Mouse (Mus musculus) megakaryocyte-erythroid progenitor cell, adult 5-6 weeks (primary cell): ENCODE measurements around the gene Adam19. TPM values are rescaled to one million over a fixed set of nuclear protein-coding genes. Genes with fewer than 3 reads are reported as not detected.

ENCODE experiments used
- ATAC-seq: replicated peaks from 2 replicates; pipeline ENCODE4 v1.8.0; 2016; ENCODE audit warnings: mild to moderate bottlenecking, inconsistent platforms; ENCODE audit not compliant: severe bottlenecking, poor library complexity, low FRiP score, low TSS enrichment
- total RNA-seq, 2 experiments: library from RNA; stranded (forward) in 1 of 2; stranded (reverse) in 1 of 2; fragments of 200-1000, 215-1000 nt in 1 of 2; fragments of >200 nt in 1 of 2; fragmentation: Nextera tagmentation in 1 of 2; gene quantifications; 2 replicates each; pipeline ENCODE4 v1.2.3; 2014 to 2017

Gene Adam19
- total RNA-seq, 2 experiments from 2014 or later, result 0.92 TPM; not detected in 1

DNA sequence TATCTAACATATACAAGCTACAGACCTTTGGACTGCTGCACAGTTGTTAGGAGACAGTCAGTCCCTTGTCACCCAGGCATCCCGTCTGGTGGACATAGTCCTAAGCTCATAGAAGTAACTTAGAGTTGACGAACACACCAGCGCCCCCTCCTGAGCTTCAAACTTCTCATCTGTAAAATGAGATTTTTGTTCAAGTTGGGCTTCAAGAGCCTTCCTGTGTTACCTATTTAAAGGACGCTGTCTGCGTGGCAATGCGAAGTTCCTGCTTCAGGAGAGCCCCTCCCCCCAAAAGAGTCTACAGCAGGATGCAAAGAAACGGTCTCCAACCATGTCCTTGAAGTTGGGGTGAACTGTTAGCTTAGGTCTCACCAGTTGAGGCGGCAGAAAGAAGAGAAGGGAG lies 15.0 kb downstream of the Adam19 start:
- no peak for ATAC-seq

DNA sequence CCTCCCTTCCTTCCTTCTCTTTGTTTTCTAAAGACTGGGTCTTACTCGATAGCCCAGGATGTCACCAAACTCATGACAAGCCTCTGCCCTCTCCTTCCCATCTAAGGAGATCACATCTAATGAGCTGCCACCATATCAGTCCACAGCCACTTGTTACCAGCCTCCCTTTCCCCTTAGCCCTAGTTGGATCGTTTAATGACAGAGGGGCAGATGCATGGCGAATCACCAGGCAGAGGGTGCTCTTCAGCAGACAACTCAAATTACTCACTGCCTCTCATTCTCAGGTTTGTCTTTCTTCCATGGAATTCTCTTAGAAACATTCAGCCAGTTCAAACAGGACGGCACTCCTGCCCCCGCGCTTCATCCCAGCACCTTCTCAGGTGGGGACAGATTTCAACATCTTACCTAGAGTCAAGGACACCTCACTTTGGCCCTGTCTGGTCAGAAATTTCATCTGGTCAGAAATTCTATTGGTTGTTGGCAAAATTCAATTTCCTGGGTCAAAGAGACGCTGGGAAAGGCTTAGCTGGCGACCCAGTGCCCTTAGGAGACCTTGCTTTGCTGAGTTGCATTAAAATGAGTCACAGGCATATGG lies 16.8 kb downstream of the Adam19 start:
- no peak for ATAC-seq

DNA sequence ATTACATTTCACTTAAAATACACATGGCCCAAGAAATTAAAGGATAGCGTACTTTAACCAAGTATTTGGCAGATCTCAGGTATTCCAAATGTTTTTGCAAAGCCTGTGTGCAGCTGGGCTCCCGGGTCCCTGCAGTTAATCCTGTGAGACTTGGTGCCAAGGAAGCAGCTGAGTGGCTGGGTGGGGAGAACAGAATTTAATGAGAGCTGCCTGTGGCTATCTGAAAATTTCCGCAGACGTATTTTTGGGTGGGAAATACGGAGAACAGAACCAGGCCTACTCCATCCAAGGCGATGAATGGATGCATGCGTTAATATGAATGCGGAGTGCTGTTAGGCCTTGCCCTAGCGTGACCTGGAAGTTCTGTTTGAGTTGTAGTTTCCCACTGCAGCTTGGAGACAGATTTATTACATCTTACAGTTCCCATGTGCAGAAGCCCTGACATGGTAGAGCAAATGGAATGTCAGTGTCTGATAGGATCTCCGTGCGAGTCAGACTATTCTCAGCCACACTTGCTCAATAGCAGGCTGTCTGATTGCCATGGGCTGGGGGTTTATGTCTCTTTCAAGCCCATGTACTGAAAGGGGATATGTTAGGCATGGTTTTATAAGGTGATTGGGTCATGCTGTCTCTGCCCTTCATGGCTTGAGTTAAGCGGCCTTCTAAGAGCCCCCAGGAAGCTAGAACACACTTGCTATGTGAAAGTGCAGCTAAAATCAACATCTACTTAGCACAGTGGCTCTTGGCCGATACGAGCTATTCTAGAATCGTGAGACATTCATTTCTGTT lies 17.5 kb downstream of the Adam19 start:
- no peak for ATAC-seq

DNA sequence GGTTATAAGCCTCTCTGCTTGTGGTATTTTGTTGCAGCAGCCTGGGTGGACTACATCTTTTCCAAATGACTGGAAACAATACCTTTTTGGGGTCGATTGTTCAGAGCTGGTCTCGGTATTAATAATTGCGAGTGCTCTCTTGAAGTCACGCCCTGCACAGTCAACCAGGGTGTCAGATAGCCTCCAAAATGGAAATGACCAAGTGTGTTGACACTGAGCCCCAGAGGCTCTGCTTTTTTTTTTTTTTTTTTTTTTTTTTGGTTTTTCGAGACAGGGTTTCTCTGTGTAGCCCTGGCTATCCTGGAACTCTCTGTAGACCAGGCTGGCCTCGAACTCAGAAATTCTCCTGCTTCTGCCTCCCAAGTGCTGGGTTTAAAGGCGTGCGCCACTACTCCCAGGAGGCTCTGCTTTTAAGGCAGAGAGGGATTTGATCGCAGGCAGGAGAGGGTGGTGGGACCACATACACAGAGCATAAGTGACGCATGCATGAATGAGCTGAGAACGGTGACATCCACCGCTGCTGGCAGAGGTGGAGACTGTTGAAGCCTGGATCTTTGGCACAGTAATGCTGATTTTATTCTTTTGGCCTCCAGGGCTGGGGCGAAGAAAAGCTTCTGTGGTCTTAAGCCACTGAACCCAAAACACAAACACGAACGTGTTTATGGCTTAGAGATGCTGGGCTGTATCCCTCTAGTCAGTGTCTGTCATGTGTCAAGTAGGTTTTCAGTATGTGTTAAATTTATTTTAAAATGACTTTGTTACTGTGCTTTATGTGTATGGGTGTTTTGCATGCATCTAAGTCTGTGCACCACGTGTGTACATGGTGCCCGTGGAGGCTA lies 18.3 kb downstream of the Adam19 start:
- no peak for ATAC-seq

DNA sequence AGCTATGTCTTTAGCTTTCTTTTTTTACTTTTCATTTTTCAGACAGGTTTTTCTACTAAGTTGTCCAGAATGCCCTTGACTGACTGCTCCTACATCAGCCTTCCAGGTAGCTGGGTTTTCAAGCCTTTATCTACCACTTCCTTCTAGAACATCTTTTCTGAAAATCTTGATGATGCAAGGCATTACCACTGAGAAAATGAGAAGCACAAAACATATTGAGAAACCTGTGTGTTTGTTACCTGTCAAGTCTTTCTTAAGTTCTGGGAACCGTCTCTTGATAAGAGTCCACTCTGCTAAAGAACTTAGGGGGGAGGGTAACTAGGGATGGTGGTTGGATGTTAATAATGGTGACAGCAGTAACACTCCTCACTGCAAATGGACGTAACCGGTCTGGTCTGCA lies 19.7 kb downstream of the Adam19 start:
- no peak for ATAC-seq

DNA sequence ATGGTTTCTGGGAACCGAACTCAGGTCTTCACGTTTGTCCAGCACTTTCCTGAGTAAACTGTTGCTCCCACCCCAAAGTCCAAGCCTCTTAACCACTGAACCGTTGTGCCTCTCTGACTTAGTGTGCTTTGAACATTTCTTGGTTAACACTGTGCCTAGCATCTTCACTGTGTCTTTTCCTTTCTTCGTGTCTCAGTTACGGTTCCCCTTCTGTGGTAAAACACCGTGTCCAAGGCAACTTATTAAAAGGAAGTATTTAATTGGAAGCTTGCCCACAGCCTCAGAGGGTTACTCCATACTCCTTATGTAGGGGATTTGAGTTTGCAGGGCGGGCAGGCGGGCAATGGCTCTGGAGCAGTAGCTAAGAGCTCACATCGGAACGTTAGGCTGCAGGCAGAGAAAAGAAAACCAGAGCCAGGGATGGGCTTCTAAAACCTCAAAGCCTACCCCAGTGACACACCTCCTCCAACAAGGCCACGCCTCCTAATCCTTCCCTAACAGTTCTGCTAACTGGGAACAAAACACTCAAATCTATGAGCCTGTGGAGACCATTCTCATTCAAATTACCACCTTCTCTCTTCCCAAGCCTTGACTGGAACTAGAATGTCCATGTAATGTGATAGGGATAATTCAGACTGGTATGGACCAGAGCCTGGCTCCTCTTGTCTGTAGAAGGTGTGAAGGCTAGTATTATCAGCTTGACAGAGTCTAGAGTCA lies 20.8 kb downstream of the Adam19 start:
- ATAC-seq, result no peak

DNA sequence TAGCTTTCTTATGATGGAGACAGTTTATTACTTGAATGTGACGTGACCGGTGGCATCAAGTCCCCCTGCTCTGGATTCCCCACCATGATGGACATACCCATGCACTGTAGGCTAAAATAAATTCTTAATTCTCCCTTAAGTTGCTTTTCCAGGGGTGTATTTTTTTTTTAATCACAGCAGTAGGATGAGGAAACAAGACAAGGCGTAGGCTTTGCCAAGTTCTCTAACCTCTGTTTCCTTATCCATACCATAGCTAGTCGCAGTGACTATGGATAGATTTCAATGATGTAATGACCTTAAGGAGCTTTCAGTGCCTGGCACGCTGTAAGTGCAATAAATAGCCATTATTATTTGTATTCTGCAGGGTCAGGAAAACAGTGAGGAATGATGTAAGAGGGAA lies 21.5 kb downstream of the Adam19 start:
- ATAC-seq, result peak; percentile 19

DNA sequence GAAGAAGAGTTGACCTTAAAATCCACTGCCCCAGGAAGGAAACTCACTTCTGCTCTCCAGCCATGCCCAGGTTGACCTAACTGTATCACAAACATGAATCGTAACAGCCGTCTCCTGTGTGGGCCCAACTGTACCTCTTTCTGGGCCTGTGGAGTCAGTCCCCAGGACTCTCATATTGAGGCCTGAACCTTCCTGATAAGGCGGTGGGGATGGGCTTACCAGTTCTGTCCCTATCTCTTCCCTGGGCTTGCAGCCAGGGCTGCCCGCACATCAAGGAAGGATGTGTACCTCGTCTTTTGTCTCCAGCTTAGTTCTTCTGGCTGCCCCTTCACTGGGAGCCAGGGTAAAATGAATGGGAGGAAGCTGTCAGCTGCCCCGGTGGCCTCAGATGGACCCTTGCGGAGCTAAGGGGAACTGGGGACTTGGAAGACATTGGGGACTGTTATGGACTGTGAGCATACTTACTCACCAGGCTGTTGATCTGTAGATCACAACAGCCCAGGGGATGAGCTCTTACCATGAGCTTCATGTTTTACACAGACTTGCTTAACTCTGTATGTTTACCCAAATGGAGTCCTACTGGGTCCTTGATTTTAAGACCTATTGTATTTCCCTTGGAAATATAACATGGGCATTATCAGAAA lies 22.1 kb downstream of the Adam19 start:
- ATAC-seq, result peak; percentile 99

DNA sequence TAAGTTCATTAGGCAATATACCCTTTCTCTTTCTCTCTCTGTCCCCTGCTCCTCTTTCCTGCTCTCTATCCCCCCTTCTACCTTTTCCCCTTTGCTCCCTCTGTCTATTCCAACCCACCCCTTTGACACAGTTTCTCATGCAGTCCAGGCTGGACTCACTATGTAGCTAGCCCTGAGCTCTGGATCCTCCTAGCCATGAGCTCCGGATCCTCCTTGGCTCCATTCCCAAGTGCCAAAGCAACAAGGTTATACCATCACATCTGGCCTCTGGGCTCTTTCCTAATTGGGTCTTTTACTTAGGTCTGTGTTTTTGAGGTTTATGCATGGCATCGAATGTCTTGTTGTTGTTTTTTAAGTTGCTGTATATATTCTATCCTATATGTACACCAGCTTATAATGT lies 25.3 kb downstream of the Adam19 start:
- ATAC-seq, result no peak

DNA sequence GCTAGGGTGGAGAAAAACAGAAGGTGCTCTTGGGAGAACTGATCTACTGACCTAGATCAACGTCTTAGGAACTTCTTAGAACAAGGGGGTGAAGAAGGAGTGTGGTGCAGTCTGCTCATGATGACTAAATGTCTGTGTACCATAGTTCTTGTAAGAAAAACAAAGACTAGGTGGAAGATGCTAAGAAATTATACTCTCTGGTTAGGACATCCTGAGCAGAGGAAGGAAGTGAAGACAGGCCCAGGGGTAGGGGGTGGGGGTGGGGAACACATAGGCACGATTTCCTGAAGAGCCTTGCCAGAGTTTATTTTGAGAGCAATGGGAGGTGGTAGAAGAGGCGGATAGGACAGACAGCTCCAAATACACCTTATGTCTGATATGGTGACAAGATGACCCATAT lies 27.6 kb downstream of the Adam19 start:
- no peak for ATAC-seq

DNA sequence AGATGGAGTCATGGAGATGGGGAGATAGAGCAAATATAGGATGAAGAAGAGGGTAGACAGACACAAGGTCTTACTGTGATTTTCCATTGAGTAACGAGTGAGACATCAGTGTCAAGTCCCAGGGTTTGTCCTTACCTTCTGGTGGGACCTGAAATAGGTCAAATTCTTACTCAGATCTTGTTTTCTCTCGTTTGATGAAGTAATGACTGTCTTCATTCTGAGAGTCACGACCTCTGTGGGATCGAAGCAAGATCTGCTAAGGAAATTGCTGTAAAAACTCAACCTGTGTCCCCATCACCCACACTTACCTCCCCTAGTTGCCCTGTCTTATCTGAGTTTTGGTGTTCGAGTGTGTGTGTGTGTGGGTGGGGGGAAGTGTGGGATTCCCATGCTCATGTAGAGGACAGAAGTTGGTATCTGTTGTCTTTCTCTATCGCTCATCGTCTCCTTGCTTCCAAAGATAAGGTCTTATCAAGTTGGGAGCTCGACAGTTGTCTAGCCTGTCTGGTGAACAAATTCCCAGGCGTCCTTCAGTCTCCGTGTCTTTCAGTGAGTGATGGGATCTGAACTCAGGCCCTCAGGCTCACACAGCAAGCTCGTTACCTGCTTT lies 28.1 kb downstream of the Adam19 start:
- no peak for ATAC-seq

DNA sequence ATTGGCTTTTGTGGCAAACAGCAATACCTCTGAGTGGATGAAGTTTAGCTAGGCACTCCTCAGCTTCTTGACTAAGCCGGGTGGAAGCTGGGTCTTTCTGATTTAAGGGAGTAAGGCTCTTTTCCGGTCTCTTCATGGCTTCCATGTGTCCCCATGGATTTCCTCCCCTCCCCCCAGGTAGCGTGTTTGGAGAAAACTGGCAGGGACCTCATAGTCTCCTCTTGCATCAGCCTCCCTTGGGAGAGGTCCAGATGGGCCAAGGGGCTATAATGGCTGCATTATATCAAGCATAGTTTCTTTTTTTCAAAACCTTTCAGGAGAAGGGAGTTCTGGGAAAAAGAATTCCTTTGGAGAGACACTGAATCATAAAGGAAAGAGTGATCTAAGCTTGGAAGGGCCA lies 28.8 kb downstream of the Adam19 start:
- ATAC-seq, result no peak

DNA sequence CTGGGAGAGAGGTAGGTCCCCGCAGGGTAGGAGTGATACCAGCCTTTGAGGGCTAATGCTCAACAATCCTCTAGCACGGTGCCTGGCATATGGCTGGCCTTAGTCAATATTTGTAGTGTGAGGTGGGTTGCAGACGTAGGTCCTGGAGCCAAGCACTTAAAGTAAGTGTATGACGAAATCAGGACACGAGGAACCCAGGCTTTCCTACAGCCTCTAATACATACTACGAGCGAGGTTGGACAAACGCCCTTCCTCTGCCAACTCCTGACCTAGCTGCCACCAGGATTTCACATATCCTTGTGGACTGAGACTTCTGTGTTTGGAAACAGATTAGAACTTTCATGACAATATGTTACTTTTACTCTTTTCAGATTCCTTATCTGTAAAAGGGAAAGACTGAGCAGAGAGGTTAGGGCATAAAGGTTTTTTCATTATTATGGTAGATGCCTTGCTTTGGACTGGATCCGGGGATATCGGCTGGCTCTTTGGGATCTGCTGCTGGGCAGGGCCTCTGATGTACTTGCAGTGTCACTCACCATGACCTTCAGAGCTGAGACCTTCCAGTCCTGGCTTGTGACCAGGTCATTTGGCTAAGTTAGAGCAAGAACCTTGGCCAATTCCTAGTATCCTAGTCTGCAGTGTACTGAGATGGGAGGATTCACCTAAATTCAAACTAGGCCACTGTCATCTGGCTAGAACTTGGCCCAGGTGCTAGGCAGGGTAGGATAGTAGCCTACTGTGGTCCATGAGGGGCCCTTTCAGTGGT lies 29.8 kb downstream of the Adam19 start:
- ATAC-seq, result no peak

DNA sequence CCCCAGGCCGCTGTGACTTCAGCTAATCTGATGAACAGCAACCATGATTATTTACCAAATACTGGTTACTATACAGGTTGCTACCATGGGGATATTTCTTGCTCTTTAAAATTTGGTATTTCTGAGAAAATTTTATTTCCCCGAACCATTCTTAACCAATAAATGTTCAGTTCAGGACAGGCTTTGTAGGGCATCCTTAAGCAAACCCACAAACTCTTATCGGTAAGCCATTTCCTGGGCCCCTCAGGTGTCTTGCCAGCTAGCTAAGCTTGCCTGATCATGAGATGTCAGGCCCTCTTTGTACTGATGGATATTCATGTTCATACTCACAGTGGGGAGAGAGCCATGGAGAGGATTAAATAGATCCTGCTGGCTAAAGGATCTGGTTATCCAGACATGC lies 30.7 kb downstream of the Adam19 start:
- no peak for ATAC-seq

DNA sequence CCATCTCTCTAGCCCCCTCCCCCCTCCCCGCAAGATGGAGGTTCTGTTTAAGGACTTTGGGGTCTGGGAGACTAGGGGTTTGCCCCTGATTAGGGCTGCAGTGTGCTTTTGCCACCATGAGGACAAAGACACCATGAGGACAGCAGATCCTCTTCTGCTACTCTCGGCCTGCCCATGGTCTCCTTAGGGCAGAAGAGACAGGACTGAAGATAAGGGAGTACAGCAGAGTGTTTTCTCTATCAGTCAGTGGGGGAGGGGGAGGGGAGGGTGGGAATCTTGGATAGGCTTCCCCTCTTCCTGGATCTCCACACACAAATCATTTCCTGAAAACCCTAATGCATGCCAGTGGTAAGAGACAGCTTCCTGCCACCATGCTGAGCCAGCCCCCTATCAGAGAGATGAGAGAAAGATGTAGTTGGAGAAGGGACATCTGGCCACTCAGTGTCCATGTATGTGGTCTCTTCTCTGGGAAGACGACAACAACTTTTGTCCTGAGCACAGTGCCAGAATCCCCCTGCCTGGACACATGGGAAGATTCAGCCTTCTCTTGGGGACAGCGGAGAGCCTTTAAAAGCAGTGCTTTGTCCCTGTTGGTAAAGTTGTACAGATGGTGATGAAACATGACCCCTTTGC lies 33.4 kb downstream of the Adam19 start:
- no peak for ATAC-seq

DNA sequence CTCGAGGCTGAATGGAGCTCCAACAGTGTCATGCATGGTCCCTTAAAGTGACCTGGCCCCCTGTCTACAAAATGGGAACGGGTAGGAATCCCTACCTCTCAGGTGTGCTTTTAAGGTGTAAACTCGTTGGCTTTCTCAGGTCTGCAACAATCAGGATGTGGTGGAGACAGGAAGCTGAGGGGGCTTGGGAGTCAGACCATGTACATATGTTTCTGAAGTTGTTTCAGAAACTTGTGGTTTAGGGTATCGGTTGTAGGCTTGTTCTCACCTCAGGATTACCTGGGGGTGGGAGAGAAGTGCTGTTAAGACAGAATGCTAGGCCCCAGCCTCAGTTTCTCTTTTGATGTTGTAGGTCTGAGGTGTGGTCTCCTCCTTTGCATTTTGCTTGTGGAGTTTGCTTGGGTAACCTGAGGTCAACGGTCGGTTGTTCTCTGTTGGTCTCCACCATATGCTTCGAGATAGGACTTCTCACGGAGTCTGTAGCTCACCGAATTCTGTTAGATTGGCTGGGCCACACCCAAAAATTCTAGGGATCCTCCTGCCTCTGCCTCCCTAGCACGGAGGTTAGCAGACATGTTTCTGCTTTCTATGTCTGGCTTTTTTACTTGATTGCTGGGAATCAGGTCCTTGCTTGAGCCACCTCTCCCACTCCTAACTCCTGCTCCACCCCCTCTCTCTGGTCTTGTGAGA lies 34.4 kb downstream of the Adam19 start:
- ATAC-seq, result peak; percentile 33; the same call in 1 of the 2 replicates

DNA sequence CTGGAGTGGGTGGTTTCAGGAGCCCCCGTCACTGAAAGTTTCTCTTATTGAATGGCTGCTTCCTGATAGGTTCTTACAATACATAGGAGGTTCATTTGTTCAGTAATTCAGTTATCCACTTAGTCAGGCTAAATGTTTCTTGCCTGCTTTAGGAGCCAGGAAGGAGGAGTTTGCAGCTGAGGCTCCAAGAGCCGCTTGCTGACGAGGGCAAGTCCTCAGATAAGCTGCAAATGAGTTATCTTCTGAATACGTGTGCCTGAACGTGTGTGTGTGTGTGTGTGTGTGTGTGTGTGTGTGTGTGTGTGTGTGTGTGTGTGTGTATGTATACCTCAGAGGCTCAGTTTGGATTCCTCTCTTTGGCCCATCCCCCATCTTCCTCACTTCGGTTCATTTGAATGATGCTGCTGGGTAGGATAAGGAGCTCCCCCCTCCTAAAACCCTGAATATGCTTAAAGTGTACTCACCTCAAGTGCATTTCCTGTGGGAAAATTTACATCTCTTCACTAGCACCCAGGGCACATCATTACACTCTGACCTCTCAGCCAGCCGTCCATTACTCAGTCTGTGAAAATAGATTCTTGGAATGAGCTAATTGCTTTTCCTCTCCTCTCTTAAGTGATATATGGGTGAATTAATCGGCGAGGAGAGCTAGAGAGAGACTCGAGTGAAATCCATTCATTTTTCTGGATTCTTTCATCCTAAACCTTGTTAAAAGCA lies 35.3 kb downstream of the Adam19 start:
- ATAC-seq, result peak; percentile 90
